In genomic region chr10:76032402-76033118, GRCm38 (mm10) we compare ENCODE assay signal across 7 mouse cellular contexts. TPM values are rescaled to one million over a fixed set of nuclear protein-coding genes. Genes with fewer than 3 reads are reported as not detected.
A peak's percentile ranks its signal among the peaks of the same experiment; 100 is the strongest.
DNase-seq lines count a peak whose midpoint lies in the region; ATAC-seq and TF ChIP-seq lines count a peak whose summit lies in the region.

Zfp280b (plus strand) TSS chr10:76032650.

- intact Hi-C loops in left cerebral cortex, postnatal 4 days (cut with DNase I) = loop anchor here (10.0 kb wide), 1 partner anchor 172 kb away; no protein-coding TSS in a partner anchor

- under 1% methylated on average over 56 of the region's 58 CpGs for WGBS in intestine, postnatal 0 days
- under 1% methylated on average over 53 of the region's 58 CpGs for WGBS in midbrain, embryonic 12.5 days
- WGBS in small intestine, adult 2 months = under 1% methylated on average over 58 of the region's 58 CpGs

- peak; percentile 98 for ATAC-seq in intestine, postnatal 0 days
- peak; percentile 99 for ATAC-seq in midbrain, embryonic 12.5 days (ENCODE audit: low FRiP score, low read depth)

- peak within 1 kb of the TSS; percentile 62 for H3K9ac ChIP-seq in intestine, postnatal 0 days (ENCODE audit: low read depth, low read length)
- H3K9ac ChIP-seq in midbrain, embryonic 12.5 days (replicated peaks) = peak within 1 kb of the TSS; percentile 91

- H3K9me3 ChIP-seq in intestine, postnatal 0 days (ENCODE audit: control insufficient read depth) = no peaks in the 10 kb centered on the region
- H3K9me3 ChIP-seq in midbrain, embryonic 12.5 days = no peaks in the 10 kb centered on the region

- peak; percentile 17; the same call in 1 of the 2 replicates for TF ChIP-seq POLR2A in small intestine, adult 2 months (IDR thresholded peaks at IDR 0.05; ENCODE audit: low read depth, low read length)

- peak; percentile 91 for DNase-seq in adrenal gland, adult 8-10 months
- peak; percentile 96 for DNase-seq in embryo, embryonic 9.5 days (ENCODE audit: extremely low spot score)
- peak; percentile 17 for DNase-seq in gonadal fat pad, adult 2 months (ENCODE audit: low read depth)
- DNase-seq in left cerebral cortex, postnatal 4 days = peak; percentile 98

- H3K36me3 ChIP-seq in intestine, postnatal 0 days (ENCODE audit: control insufficient read depth, insufficient read depth) = peaks cover 7% of the 10 kb centered on the region
- H3K36me3 ChIP-seq in midbrain, embryonic 12.5 days = peaks cover 19% of the 10 kb centered on the region
- peaks cover 6% of the 10 kb centered on the region for H3K36me3 ChIP-seq in small intestine, adult 2 months (ENCODE audit: control insufficient read depth, insufficient read depth, low read length)

- H3K27me3 ChIP-seq in intestine, postnatal 0 days (replicated peaks; ENCODE audit: control insufficient read depth, insufficient read depth, low read length) = no peaks in the 10 kb centered on the region
- no peaks in the 10 kb centered on the region for H3K27me3 ChIP-seq in midbrain, embryonic 12.5 days
- no peaks in the 10 kb centered on the region for H3K27me3 ChIP-seq in small intestine, adult 2 months (ENCODE audit: control insufficient read depth, insufficient read depth, low read length)

- H3K4me1 ChIP-seq in intestine, postnatal 0 days (replicated peaks; ENCODE audit: control insufficient read depth, insufficient read depth, low read length) = peaks cover 4% of the 10 kb centered on the region; the same call in 1 of the 2 replicates
- peaks cover 8% of the 10 kb centered on the region for H3K4me1 ChIP-seq in midbrain, embryonic 12.5 days
- H3K4me1 ChIP-seq in small intestine, adult 2 months (ENCODE audit: control insufficient read depth, insufficient read depth, insufficient read length, low read length) = peaks cover 2% of the 10 kb centered on the region; the same call in 1 of the 2 replicates

- peak within 1 kb of the TSS; percentile 86 for H3K4me2 ChIP-seq in intestine, postnatal 0 days (replicated peaks; ENCODE audit: low read depth)
- H3K4me2 ChIP-seq in midbrain, embryonic 12.5 days (replicated peaks) = peak within 1 kb of the TSS; percentile 81

- no peak within 1 kb of the TSS; the same call in 1 of the 2 replicates for H3K27ac ChIP-seq in intestine, postnatal 0 days (ENCODE audit: low read depth, low read length)
- H3K27ac ChIP-seq in midbrain, embryonic 12.5 days (replicated peaks) = peak within 1 kb of the TSS; percentile 58
- H3K27ac ChIP-seq in small intestine, adult 2 months (ENCODE audit: insufficient read depth, low read depth, low read length) = peak within 1 kb of the TSS; percentile 63

- peak; percentile 90 for TF ChIP-seq CTCF in intestine, postnatal 0 days (IDR thresholded peaks at IDR 0.05; ENCODE audit: low read depth)
- TF ChIP-seq CTCF in small intestine, adult 2 months (IDR thresholded peaks at IDR 0.05; ENCODE audit: extremely low read depth, insufficient read length, insufficient replicate concordance, low read depth, low read length) = peak; percentile 75; the same call in 1 of the 2 replicates

- peak within 1 kb of the TSS; percentile 59 for H3K4me3 ChIP-seq in intestine, postnatal 0 days (ENCODE audit: low read depth, low read length)
- peak within 1 kb of the TSS; percentile 86 for H3K4me3 ChIP-seq in midbrain, embryonic 12.5 days
- H3K4me3 ChIP-seq in small intestine, adult 2 months (ENCODE audit: low read depth, low read length) = peak within 1 kb of the TSS; percentile 85

RNA-seq across cellular contexts. Expression of gene Zfp280b, which starts in this region (rescaled TPM):
- total RNA-seq in adrenal gland, adult 8-10 months (2022) = 10 to 100 TPM in 2 of 4 experiments, 1 to 10 TPM in 2; 8.7 to 10.4 (median 9.5) TPM
- polyA plus RNA-seq in gonadal fat pad, adult 2 months (2012; rRNA removed) = 4.4 and 4.8 TPM in 2 replicates
- 7.4 and 8.9 TPM in 2 replicates for polyA plus RNA-seq in intestine, postnatal 0 days (2015; fragmentation: Nextera tagmentation; extraction: Ambion mirVana)
- 10 to 100 TPM; 10.3 to 11.4 TPM for total RNA-seq in left cerebral cortex, postnatal 4 days (2021)
- 25.2 and 28.7 TPM in 2 replicates for polyA plus RNA-seq in midbrain, embryonic 12.5 days (2016; fragmentation: Nextera tagmentation; extraction: Ambion mirVana)
- polyA plus RNA-seq in small intestine, adult 2 months (2012; rRNA removed) = 2.6 and 6.3 TPM in 2 replicates

Comparison
In these comparisons a context has a peak if more than half of its experiments do, and no peak if none do; other contexts are left out.
1. DNase-seq: peak in every context shown above with its lines; median percentile 98 in left cerebral cortex, postnatal 4 days; 96 in embryo, embryonic 9.5 days; 91 in adrenal gland, adult 8-10 months; 17 in gonadal fat pad, adult 2 months.